Mouse (Mus musculus) retina, adult 2 months (tissue): ENCODE measurements around the gene Ankrd37.

Source experiments
- DNase-seq: peaks from one replicate; pipeline ENCODE4 v3.0.0-alpha.2; 2012; ENCODE audit warnings: low read depth, low spot score

Ankrd37 gene

DNA sequence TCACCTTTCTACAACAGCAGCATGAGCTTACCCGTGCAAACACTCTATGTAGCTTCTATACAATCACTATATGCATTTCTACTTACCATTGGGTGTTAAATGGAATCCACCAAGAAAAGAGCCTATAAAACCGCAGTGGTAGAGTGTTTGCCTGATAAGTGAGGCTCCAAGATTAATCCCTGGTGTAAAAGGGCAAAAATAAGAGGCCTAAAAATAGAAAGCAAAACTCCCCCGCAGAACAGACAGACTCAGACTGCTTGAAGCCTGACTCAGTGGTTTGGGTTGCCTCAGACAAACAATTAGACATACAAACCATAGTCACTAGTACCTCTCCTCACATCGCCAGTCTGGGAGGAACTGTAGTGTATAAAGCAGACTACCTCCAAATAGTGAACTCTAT, at the start of gene Ankrd37:
Ankrd37 (minus strand) TSS at position 112 of the 400 bp plus-strand sequence.
- no peak for DNase-seq

- no peak for DNase-seq
Measured at GRCm38 (mm10) chr8:46040260-46040659, 34.8 kb upstream of the Ankrd37 start.

DNA sequence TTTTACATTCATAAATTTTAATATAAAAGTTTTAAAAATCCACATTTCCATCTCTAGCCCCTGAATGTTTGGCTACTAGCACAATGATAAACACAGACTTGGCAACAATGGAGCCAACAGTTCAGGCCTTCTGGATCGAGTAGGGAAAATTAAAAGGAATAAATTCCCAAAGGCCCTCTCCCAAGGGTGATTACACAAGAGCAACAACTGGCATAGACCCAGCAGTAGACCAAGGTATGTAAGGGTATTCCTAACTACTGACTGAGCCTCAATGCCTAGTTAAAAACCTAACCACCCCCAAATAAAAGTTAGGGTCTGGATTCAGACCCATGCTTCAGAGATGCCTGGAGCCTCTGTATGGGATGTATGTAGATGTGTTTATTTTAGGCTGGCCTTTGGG, 34.2 kb upstream of the Ankrd37 start:
- no peak for DNase-seq

- DNase-seq: no peak
Measured at GRCm38 (mm10) chr8:46036217-46036616, 30.7 kb upstream of the Ankrd37 start.

DNA sequence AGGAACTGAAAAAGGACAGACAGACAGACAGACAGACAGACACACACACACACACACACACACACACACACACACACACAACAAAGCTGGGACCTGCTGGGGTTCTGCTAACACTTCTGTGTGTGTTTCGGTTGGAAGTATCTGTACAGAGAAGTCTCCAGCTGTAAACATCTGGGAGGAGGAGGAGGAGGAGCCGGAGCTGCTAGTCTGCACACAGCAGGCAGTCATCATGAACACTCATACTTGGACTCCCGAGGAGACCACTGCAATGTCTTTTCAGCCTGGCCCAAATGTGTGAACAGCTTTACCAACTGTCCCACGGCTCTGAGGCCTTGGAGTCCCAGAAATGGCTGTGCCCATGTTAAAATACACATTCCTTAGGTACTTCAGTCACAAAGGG, 18.9 kb upstream of the Ankrd37 start:
- DNase-seq: no peak

DNA sequence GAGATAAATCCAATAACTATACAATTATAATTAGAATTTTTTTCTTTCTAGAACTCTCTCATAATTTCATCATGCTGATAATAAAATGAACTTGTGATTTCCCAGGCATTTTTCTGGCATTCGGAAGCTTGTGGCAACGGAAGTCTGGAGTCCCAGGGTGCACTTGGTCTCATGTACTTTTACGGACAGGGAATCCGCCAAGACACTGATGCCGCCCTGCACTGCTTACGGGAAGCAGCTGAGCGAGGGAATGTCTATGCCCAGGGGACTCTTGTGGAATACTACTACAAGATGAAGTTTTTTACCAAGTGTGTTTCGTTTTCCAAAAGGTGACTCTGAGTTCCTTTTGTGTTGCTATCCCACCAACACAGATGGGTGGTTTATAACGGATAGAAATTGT, 17.3 kb upstream of the Ankrd37 start:
- DNase-seq: no peak

DNA sequence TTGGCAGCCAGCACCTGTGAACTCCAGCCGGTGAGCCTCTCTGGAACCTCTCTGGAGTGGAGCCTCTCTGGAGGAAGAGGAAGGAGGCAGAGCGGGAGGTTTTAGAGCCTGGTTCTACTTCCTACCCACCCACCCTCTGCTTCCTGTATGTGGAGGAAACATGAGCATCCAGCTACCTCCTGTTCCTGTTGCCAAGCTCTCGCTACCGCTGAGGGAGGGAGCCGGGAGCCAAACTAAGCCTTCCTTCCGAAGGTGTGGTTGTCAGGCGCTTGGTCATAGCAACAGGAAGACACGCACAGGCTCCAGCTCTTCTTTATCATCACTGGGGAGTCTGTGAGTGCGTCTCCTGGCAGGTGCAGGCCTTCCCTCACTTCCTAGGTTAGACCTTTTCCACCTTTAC, 16.7 kb upstream of the Ankrd37 start:
- no peak for DNase-seq

- DNase-seq: peak; percentile 56
Measured at GRCm38 (mm10) chr8:46010746-46011680, 5.5 kb upstream of the Ankrd37 start.

GRCm38 (mm10) chr8:46010306-46010705, 4.8 kb upstream of the Ankrd37 start:
- DNase-seq: no peak

DNA sequence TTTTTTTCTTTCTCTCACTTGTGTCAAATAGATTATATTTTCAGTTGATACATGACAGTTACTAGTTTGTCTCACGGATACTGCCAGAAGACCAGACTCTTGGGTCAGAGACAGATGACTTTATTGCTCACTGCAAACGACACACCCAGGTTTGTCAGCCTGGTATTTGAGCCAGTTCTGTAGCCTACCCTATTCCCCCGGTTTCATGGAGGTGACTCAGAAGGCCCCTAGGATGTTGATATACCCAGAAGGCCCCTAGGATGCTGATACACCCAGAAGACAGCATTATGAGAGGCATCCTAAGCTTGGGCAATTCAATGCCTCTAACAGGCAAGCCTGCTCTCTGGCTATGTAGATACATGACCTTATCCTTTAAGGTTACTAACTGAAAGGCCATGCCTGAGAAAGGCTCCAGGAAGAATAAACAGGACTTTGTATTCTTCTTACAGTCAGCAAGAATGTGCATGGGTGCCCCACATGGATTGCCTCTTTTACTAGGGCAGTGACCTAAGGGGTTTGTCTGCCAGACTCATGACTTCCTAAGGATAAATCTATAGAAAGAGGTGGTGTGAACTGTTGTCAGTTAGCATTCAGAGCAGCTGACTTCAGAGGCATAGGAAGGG, 1.7 kb upstream of the Ankrd37 start:
- no peak for DNase-seq

DNA sequence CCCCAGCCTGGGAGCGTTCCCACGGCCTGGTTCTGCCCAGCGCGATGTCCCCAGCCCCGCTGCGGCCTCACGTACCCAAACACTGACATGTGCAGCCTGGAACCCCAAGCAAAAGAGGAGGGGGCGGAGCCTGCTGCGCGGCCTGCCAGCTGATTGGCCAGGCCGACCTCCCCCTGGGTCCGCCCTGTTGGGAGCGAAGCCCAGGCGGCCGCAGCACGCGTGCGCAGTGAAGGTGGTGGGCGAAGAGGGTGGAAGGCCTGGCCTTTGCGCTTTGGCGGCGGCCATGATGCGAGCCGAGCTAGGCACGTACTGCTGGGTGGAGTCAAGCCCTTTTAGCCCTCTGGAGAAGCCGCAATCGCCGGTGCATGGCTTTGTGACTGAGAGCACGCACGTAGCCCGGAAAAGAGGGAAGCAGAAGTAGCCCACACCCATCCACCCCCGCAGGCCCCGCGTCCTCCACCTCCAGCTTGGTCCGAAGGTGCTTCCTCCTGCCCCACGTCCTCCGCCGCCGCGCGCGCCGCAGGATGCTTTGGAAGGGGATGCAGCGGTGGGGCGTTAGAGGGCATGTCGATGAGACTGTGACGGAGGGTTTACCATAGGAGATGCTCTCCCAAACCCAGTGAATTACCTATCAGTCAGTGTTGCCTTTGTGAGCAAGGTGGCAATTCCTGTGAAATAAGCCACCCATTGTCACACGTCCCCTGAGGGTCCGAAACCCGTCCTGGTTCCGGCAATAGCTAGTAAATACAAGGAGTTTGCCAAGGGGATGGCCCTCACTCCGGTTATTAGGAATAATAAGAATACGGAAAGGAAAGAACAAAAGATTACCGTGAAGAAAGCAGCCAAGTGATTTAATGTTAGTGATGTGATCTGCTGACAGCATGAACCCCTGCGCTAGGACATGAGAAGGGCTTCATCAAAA, 5.5 kb downstream of the Ankrd37 start:
- peak; percentile 99 for DNase-seq

DNA sequence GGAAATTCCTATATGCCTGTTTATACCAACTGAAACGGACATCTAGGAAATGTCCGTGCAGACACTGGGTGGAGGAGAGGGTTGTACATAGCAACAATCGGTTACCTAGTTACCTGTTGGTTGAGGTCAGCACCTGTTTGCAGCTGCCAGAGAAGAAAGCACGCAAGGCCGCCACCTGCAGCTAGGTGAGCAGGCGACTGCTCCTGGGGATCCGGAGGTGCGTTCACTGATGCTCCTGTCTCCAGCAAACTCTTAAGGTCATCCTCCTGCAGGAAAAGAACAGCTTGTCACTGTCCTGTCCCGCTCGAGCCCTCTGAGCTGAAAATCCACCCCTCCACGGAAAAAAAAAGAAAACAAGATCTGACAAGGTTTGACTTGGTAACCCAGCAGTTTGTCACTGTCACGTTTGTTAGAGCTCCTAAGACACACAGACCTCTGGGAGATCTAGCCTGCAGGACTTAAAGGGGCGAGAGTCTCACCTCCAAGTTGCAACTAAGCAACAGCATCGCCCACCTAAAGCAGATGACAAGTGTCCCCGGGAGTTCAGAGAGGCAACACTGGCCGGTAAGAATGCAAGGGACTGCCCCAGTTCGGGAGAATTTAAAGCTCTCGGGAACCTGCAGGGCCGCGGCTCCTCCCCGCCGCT, 6.2 kb downstream of the Ankrd37 start, which contains the start of gene Lrp2bp:
Lrp2bp (plus strand) TSS at position 166 of the 646 bp plus-strand sequence.
- DNase-seq: peak; percentile 34

DNA sequence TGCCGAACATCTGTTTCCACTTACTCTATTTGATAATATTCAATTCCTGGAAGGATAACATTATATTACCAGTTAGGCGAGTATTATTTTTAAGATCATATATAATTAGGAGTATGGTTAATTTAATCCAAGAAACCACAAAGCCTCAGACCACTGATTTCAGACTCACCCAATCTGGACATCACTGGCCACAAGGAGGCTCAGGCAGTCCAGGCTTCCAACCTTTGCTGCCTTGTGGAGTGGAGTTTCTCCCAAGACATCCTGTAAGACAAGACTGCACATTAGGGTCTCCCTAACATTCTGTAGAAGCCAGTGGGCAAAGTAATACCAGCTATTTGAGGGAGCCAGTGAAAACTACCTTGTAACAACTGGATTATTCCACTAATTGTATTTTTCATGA, 7.3 kb downstream of the Ankrd37 start:
- DNase-seq: no peak

DNA sequence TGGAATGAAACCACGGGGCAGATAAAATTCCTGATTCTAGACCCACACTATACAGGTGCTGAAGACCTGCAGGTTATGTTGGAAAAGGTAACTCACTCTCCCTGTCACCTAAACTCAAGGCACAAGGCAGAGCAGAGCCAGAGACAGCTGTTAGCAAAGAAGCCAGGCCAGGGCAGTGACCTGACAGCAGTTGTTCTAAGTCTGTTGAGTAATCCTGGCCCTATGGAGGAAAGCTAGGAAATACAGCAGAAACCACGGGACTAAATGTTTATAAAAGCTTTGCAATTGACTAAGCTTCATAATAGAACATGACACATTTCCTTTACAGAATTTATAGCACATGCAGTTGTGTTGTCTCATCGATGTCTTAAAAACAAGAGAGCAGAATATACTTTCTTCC, 9.9 kb downstream of the Ankrd37 start:
- no peak for DNase-seq

DNA sequence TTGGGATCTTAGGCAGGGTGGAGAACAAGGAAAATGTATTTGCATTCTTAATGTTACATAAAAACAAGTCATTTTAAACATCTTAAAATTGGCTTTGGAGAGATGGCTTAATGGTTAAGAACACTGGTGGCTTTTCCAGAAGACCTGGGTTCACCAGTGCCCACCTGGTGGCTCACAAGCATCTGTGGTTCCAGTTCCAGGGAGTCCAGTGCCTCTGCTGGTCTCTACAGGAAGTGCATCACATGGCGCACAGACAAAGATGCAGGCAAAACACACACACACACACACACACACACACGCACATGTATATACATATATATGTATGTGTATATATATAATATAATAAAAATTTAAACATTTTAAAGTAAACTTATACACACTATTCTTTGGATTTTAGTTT, 11.4 kb downstream of the Ankrd37 start:
- no peak for DNase-seq

GRCm38 (mm10) chr8:45990631-45991310, 14.7 kb downstream of the Ankrd37 start:
- DNase-seq: no peak

DNA sequence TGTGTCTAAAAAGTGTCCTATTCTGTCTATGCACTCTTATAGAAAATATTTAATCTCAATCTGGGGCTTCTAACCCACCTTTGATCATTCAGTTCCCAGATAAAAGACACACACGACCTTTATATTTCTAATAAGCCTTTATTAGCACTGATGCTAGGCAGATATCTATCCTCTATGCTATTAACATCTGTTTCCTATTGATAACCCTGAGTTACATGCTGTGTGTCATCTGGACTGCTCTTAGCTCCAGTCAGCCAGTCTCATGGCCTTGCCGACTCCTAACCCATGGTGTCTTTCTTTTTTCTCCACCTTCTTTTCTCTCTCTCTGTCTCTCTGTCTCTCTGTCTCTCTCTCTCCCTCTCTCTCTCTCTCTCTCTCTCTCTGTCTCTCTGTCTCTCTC, 17.3 kb downstream of the Ankrd37 start:
- no peak for DNase-seq

DNA sequence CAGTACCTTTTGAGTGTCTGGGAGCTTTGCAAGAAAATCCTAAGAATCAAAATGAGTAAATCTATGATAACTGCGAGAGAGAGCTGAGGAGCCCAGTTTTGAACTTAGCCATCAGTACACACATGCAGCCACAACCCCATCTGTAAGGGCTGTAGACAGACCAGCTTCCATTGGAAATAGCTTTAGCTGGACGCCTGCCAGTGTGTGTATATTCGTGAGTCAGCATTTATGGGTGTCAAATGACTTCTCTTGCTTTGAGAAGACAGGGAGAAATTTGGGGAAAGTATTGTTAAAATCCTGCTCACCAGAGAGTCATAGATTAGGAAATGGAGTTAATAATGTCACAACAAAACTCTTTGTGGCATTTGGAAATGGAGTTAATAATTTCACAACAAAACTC, 18.8 kb downstream of the Ankrd37 start:
- DNase-seq: no peak

GRCm38 (mm10) chr8:45975837-45976468, 29.6 kb downstream of the Ankrd37 start:
- DNase-seq: no peak

- DNase-seq: peak; percentile 95
Measured at GRCm38 (mm10) chr8:45975126-45975836, 30.2 kb downstream of the Ankrd37 start, which contains the start of the genes 1700029J07Rik and Ufsp2. 1700029J07Rik (minus strand) TSS chr8:45975252. Ufsp2 (plus strand) TSS chr8:45975528.
